Mouse (Mus musculus) neural tube, embryonic 15.5 days (tissue): ENCODE measurements around the gene 9930021J03Rik. TPM values are rescaled to one million over a fixed set of nuclear protein-coding genes. Genes with fewer than 3 reads are reported as not detected.

ENCODE experiments used
- polyA plus RNA-seq: library from polyadenylated mRNA; unstranded; fragments of >200 nt; fragmentation: Nextera tagmentation; extraction: Ambion mirVana; gene quantifications from 2 replicates; pipeline ENCODE4 v1.2.1, GENCODE M21; 2015

9930021J03Rik gene
- polyA plus RNA-seq, 1 experiment from 2014 or later = 5.5 TPM

Other genes with a start within 250 kb of the 9930021J03Rik start
- 11.7 and 12.8 TPM in 2 replicates for gene Ermp1, start 157.6 kb downstream of the 9930021J03Rik start, polyA plus RNA-seq
- gene Mlana, start 108.2 kb downstream of the 9930021J03Rik start, polyA plus RNA-seq = not detected in 2 replicates
- gene Ranbp6, start 7.0 kb upstream of the 9930021J03Rik start, polyA plus RNA-seq = 41.9 and 46.5 TPM in 2 replicates
- gene Il33, start 119.1 kb upstream of the 9930021J03Rik start, polyA plus RNA-seq = 5.0 and 6.0 TPM in 2 replicates
- gene Trpd52l3, start 197.8 kb upstream of the 9930021J03Rik start, polyA plus RNA-seq = not detected in 2 replicates
- gene Uhrf2, start 224.5 kb upstream of the 9930021J03Rik start, polyA plus RNA-seq = 44.0 and 51.3 TPM in 2 replicates